Mouse (Mus musculus) inflammation-experienced regulatory T-cells, adult 6 months (primary cell): ENCODE measurements around the gene Mpig6b. TPM values are rescaled to one million over a fixed set of nuclear protein-coding genes. Genes with fewer than 3 reads are reported as not detected.

Source experiments
- ATAC-seq: one replicate; pipeline ENCODE4 v1.8.0; 2017
- polyA plus RNA-seq, 3 experiments: library from polyadenylated mRNA; unstranded; fragments of 100-300 nt; shearing (Covaris generic); gene quantifications; one replicate each; pipeline ENCODE4 v1.2.1; 2017

The Mpig6b gene
- polyA plus RNA-seq = not detected

- ATAC-seq = no peak
Observed at GRCm38 (mm10) chr17:35066084-35066483, at the start of gene Mpig6b. Gene Mpig6b, minus strand, starts transcription at chr17:35066184.

- peak; percentile 41 for ATAC-seq
Observed at GRCm38 (mm10) chr17:35115046-35116019, 49.3 kb upstream of the Mpig6b start, which contains the start of gene Ly6g5b. Gene Ly6g5b, minus strand, starts transcription at chr17:35115428.

- ATAC-seq = no peak
Observed at GRCm38 (mm10) chr17:35111774-35112173, 45.8 kb upstream of the Mpig6b start.

GRCm38 (mm10) chr17:35108097-35108496, 42.1 kb upstream of the Mpig6b start, which contains the start of gene Ly6g5c:
Gene Ly6g5c, plus strand, starts transcription at chr17:35108279.
- no peak for ATAC-seq

GRCm38 (mm10) chr17:35106522-35106921, 40.5 kb upstream of the Mpig6b start:
- ATAC-seq = no peak

- no peak for ATAC-seq
Observed at GRCm38 (mm10) chr17:35105740-35106389, 39.9 kb upstream of the Mpig6b start.

- no peak for ATAC-seq
Observed at GRCm38 (mm10) chr17:35104754-35105153, 38.8 kb upstream of the Mpig6b start.

- no peak for ATAC-seq
Observed at GRCm38 (mm10) chr17:35104079-35104478, 38.1 kb upstream of the Mpig6b start.

GRCm38 (mm10) chr17:35103221-35103690, 37.3 kb upstream of the Mpig6b start:
- ATAC-seq = no peak

GRCm38 (mm10) chr17:35102299-35102698, 36.3 kb upstream of the Mpig6b start:
- no peak for ATAC-seq

GRCm38 (mm10) chr17:35101161-35101560, 35.2 kb upstream of the Mpig6b start:
- no peak for ATAC-seq

GRCm38 (mm10) chr17:35100196-35100765, 34.3 kb upstream of the Mpig6b start:
- ATAC-seq = no peak

GRCm38 (mm10) chr17:35097164-35097655, 31.2 kb upstream of the Mpig6b start:
- ATAC-seq = no peak

GRCm38 (mm10) chr17:35096597-35096996, 30.6 kb upstream of the Mpig6b start:
- no peak for ATAC-seq

- no peak for ATAC-seq
Observed at GRCm38 (mm10) chr17:35094475-35095365, 28.7 kb upstream of the Mpig6b start.

- ATAC-seq = no peak
Observed at GRCm38 (mm10) chr17:35092403-35093198, 26.6 kb upstream of the Mpig6b start.

- ATAC-seq = no peak
Observed at GRCm38 (mm10) chr17:35090166-35090932, 24.4 kb upstream of the Mpig6b start.

- ATAC-seq = peak; percentile 95
Observed at GRCm38 (mm10) chr17:35088825-35089644, 23.1 kb upstream of the Mpig6b start, which contains the start of gene Abhd16a. Gene Abhd16a, plus strand, starts transcription at chr17:35089263.

GRCm38 (mm10) chr17:35088151-35088550, 22.2 kb upstream of the Mpig6b start:
- ATAC-seq = no peak
